Mouse (Mus musculus) liver, embryonic 14.5 days (tissue): ENCODE measurements around the gene Tmem135. TPM values are rescaled to one million over a fixed set of nuclear protein-coding genes. Genes with fewer than 3 reads are reported as not detected.

Experiments
- ATAC-seq: fragments of 200-750 bp; cut with Nextera tagmentation; 2 replicates; pipeline ENCODE4 v1.8.0; 2017; ENCODE audit warnings: moderate number of reproducible peaks, mild to moderate bottlenecking, moderate library complexity; ENCODE audit not compliant: insufficient read depth
- DNase-seq, 3 experiments: peaks; one replicate each; pipeline ENCODE4 v3.0.0-alpha.2; 2012 to 2013; ENCODE audit warnings: low read depth in 3 of 3, low spot score in 3 of 3
- H3K27ac ChIP-seq: fragments of 300-500 bp; sonication (generic); 2 replicates; pipeline ENCODE4 v1.5.1; 2014; ENCODE audit warnings: moderate library complexity, mild to moderate bottlenecking, control low read depth, inconsistent platforms
- H3K27me3 ChIP-seq: fragments of 300-500 bp; sonication (generic); 2 replicates; pipeline ENCODE4 v1.6.1; 2014; ENCODE audit warnings: mild to moderate bottlenecking, low read length, moderate library complexity; ENCODE audit not compliant: control insufficient read depth, insufficient read depth
- H3K36me3 ChIP-seq: fragments of 300-500 bp; sonication (generic); replicated peaks from 2 replicates; pipeline ENCODE4 v1.6.1; 2014; ENCODE audit warnings: low read depth; ENCODE audit not compliant: control insufficient read depth, insufficient read depth
- H3K4me1 ChIP-seq, 2 experiments: fragments of 200-500 bp in 1 of 2; fragments of 300-500 bp in 1 of 2; sonication (generic) in 1 of 2; replicated peaks; 2 replicates each; pipeline ENCODE4 v1.6.1; 2012 to 2014; ENCODE audit warnings: antibody characterized with exemption in 1 of 2, inconsistent platforms in 1 of 2, low read length in 1 of 2; ENCODE audit not compliant: control insufficient read depth in 2 of 2, insufficient read depth in 2 of 2
- H3K4me2 ChIP-seq: fragments of 300-500 bp; sonication (generic); 2 replicates; pipeline ENCODE4 v1.6.1; 2014; ENCODE audit warnings: low read depth, mild to moderate bottlenecking, control low read depth, moderate library complexity
- H3K4me3 ChIP-seq, 2 experiments: fragments of 200-500 bp in 1 of 2; fragments of 300-500 bp in 1 of 2; sonication (generic) in 1 of 2; 2 replicates each; pipeline ENCODE4 v1.5.1; 2012 to 2014; ENCODE audit warnings: low read depth in 2 of 2, low read length in 2 of 2, mild to moderate bottlenecking in 2 of 2, control low read depth in 1 of 2, inconsistent platforms in 1 of 2, moderate library complexity in 1 of 2; ENCODE audit not compliant: insufficient read depth in 1 of 2
- H3K9ac ChIP-seq: fragments of 300-500 bp; sonication (generic); replicated peaks from 2 replicates; pipeline ENCODE4 v1.6.1; 2014; ENCODE audit warnings: mild to moderate bottlenecking, control low read depth, moderate library complexity
- H3K9me3 ChIP-seq: fragments of 300-500 bp; sonication (generic); 2 replicates; pipeline ENCODE4 v1.6.1; 2016; ENCODE audit warnings: low read length, mixed read lengths; ENCODE audit not compliant: control insufficient read depth
- CTCF ChIP-seq: IDR thresholded peaks from 2 replicates; pipeline ENCODE4 v1.5.1; 2016; ENCODE audit warnings: antibody characterized with exemption, low read depth, control low read depth
- EP300 ChIP-seq: IDR thresholded peaks from 2 replicates; pipeline ENCODE4 v1.6.1; 2016; ENCODE audit warnings: antibody characterized with exemption, low read depth
- WGBS: fragments of 180-500 bp; shearing (Covaris S2); extraction: QIAGEN DNeasy Blood & Tissue Kit; methylation state at CpG from one replicate; pipeline ENCODE4 v1.1.7; 2014; ENCODE audit not compliant: insufficient replicate concordance; 5-methylcytosine and 5-hydroxymethylcytosine counted together
- polyA plus RNA-seq, 2 experiments: library from polyadenylated mRNA; depleted of rRNA in 1 of 2; stranded (reverse) in 1 of 2; unstranded in 1 of 2; fragments of >200 nt; fragmentation: Nextera tagmentation in 1 of 2; extraction: Ambion mirVana in 1 of 2; gene quantifications; 2 replicates each; pipeline versions ENCODE4 v1.2.1 to v1.2.3; 2012 to 2014

Tmem135 gene
- polyA plus RNA-seq, 2 experiments = 5.4 to 12.7 TPM

- no peak for TF ChIP-seq EP300
- no peak for TF ChIP-seq CTCF
- ATAC-seq = no peak
- Histone ChIP-seq H3K4me1 (0 out of 4 replicates have a peak, but pooled peaks cover 0 to 2% of the 10 kb centered on the region in 2 experiments), H3K36me3 (no peaks in the 10 kb centered on the region), H3K27ac (no peak overlapping the region), H3K4me3 (no peak overlapping the region), H3K27me3 (no peaks in the 10 kb centered on the region), H3K9ac (no peak overlapping the region), H3K4me2 (no peak overlapping the region), H3K9me3 (no peaks in the 10 kb centered on the region)
- WGBS = 67% methylated on average over 7 of the region's 7 CpGs
- DNase-seq = no peak
Observed at GRCm38 (mm10) chr7:89155741-89156140, 248.3 kb downstream of the Tmem135 start.

- no peaks in the 10 kb centered on the region for H3K27me3 ChIP-seq
- no peak overlapping the region for H3K4me3 ChIP-seq
- 0 out of 2 replicates have a peak, but pooled peaks have one; percentile 23 for ATAC-seq
- no peak overlapping the region for H3K27ac ChIP-seq
- no peak overlapping the region for H3K9ac ChIP-seq
- no peaks in the 10 kb centered on the region for H3K9me3 ChIP-seq
- 63% methylated on average over 6 of the region's 6 CpGs for WGBS
- TF ChIP-seq EP300 = no peak
- no peak for TF ChIP-seq CTCF
- H3K4me2 ChIP-seq = no peak overlapping the region
- H3K4me1 ChIP-seq = 0 out of 4 replicates have a peak, but pooled peaks cover 0 to 2% of the 10 kb centered on the region in 2 experiments
- H3K36me3 ChIP-seq = no peaks in the 10 kb centered on the region
- peak in 1 of 3 experiments; percentile 10 for DNase-seq
Observed at GRCm38 (mm10) chr7:89155223-89155622, 248.8 kb downstream of the Tmem135 start.

- H3K4me3 ChIP-seq = no peak overlapping the region
- H3K9me3 ChIP-seq = no peaks in the 10 kb centered on the region
- no peaks in the 10 kb centered on the region for H3K27me3 ChIP-seq
- H3K27ac ChIP-seq = no peak overlapping the region
- no peak overlapping the region for H3K4me2 ChIP-seq
- TF ChIP-seq CTCF (no peak), EP300 (no peak)
- no peak for ATAC-seq
- WGBS = 62% methylated on average over 6 of the region's 6 CpGs
- H3K36me3 ChIP-seq = no peaks in the 10 kb centered on the region
- H3K9ac ChIP-seq = no peak overlapping the region
- no peak for DNase-seq
- 0 out of 4 replicates have a peak, but pooled peaks cover 0 to 2% of the 10 kb centered on the region in 2 experiments for H3K4me1 ChIP-seq
Observed at GRCm38 (mm10) chr7:89151345-89151744, 252.7 kb downstream of the Tmem135 start.

GRCm38 (mm10) chr7:89140640-89141300, 263.3 kb downstream of the Tmem135 start:
- Histone ChIP-seq H3K4me3 (no peak overlapping the region), H3K9me3 (no peaks in the 10 kb centered on the region), H3K27me3 (no peaks in the 10 kb centered on the region), H3K4me1 (no peaks in the 10 kb centered on the region), H3K27ac (no peak overlapping the region), H3K4me2 (no peak overlapping the region), H3K36me3 (no peaks in the 10 kb centered on the region), H3K9ac (no peak overlapping the region)
- DNase-seq = no peak
- no peak for ATAC-seq
- TF ChIP-seq CTCF (no peak), EP300 (no peak)
- WGBS = 60% methylated on average over 5 of the region's 5 CpGs

- DNase-seq (no peak), ATAC-seq (no peak)
- no peaks in the 10 kb centered on the region for H3K9me3 ChIP-seq
- TF ChIP-seq EP300 (no peak), CTCF (no peak)
- H3K36me3 ChIP-seq = no peaks in the 10 kb centered on the region
- no peak overlapping the region for H3K4me2 ChIP-seq
- H3K4me3 ChIP-seq = no peak overlapping the region
- H3K4me1 ChIP-seq = no peaks in the 10 kb centered on the region
- H3K9ac ChIP-seq = no peak overlapping the region
- no peaks in the 10 kb centered on the region for H3K27me3 ChIP-seq
- H3K27ac ChIP-seq = no peak overlapping the region
- 51% methylated on average over 5 of the region's 5 CpGs for WGBS
Observed at GRCm38 (mm10) chr7:89134884-89135511, 269.0 kb downstream of the Tmem135 start.
